Mouse (Mus musculus): ENCODE data around the gene Clec4b2.

- TF ChIP-seq ZNF384 (IDR thresholded peaks at IDR 0.05; ENCODE audit: low read depth, low read length) (no peak), CHD2 (IDR thresholded peaks at IDR 0.05; ENCODE audit: low read depth, low read length) (no peak), ZC3H11A (IDR thresholded peaks at IDR 0.05; ENCODE audit: borderline replicate concordance, low read depth, low read length) (no peak)
Measured at GRCm38 (mm10) chr6:123211726-123212125, 39.0 kb downstream of the Clec4b2 start.

Data from ES-E14 (cell line).